Mouse (Mus musculus) embryonic fibroblast, embryonic 13.5 days (primary cell): ENCODE results near the gene Fam76a. TPM values are rescaled to one million over a fixed set of nuclear protein-coding genes. Genes with fewer than 3 reads are reported as not detected.

Source experiments
- H3K27ac ChIP-seq: 2 replicates; pipeline ENCODE4 v1.5.1; 2012; ENCODE audit warnings: low read length, control low read depth, inconsistent platforms; ENCODE audit not compliant: insufficient read depth
- H3K4me1 ChIP-seq: 2 replicates; pipeline ENCODE4 v1.6.1; 2011; ENCODE audit warnings: low read length; ENCODE audit not compliant: control insufficient read depth, insufficient read depth
- H3K4me3 ChIP-seq: 2 replicates; pipeline ENCODE4 v1.5.1; 2011; ENCODE audit warnings: mild to moderate bottlenecking, control low read depth, low read length; ENCODE audit not compliant: insufficient read depth
- CTCF ChIP-seq: IDR thresholded peaks from 2 replicates; pipeline ENCODE4 v1.5.1; 2011; ENCODE audit warnings: mild to moderate bottlenecking, control low read depth, low read length, moderate library complexity, borderline replicate concordance; ENCODE audit not compliant: insufficient read depth
- POLR2A ChIP-seq: IDR thresholded peaks from 2 replicates; pipeline ENCODE4 v1.6.1; 2011; ENCODE audit warnings: low read depth, mild to moderate bottlenecking, control low read depth, low read length, moderate library complexity
- polyA plus RNA-seq: library from polyadenylated mRNA; stranded (reverse); fragments of >200 nt; gene quantifications from 2 replicates; pipeline ENCODE4 v1.2.4, GENCODE M21; 2011; ENCODE audit warnings: low read depth; ENCODE audit not compliant: missing spikeins, insufficient read length

Fam76a gene
- 33.5 and 38.8 TPM in 2 replicates for polyA plus RNA-seq

- H3K27ac ChIP-seq = peak within 1 kb of the TSS; percentile 44; the same call in 1 of the 2 replicates
- peak; percentile 91 for TF ChIP-seq POLR2A
- TF ChIP-seq CTCF = no peak
- peak within 1 kb of the TSS; percentile 92 for H3K4me3 ChIP-seq
- peaks cover 4% of the 10 kb centered on the region for H3K4me1 ChIP-seq
These were observed at the start of gene Fam76a for GRCm38 (mm10) chr4:132922558-132923008. TSS of gene Fam76a (minus strand) at chr4:132922558.

- Histone ChIP-seq H3K4me3 (no peak overlapping the region), H3K4me1 (0 out of 2 replicates have a peak, but pooled peaks cover 3% of the 10 kb centered on the region), H3K27ac (no peak overlapping the region)
- TF ChIP-seq CTCF (no peak), POLR2A (no peak)
These were observed 49.7 kb upstream of the Fam76a start for GRCm38 (mm10) chr4:132972101-132972500.

GRCm38 (mm10) chr4:132971601-132972000 lies 49.2 kb upstream of the Fam76a start:
- Histone ChIP-seq H3K4me3 (no peak overlapping the region), H3K4me1 (0 out of 2 replicates have a peak, but pooled peaks cover 3% of the 10 kb centered on the region), H3K27ac (no peak overlapping the region)
- TF ChIP-seq POLR2A (no peak), CTCF (no peak)

GRCm38 (mm10) chr4:132968105-132968938 lies 46.0 kb upstream of the Fam76a start:
- 0 out of 2 replicates have a peak, but pooled peaks cover 3% of the 10 kb centered on the region for H3K4me1 ChIP-seq
- H3K4me3 ChIP-seq = no peak overlapping the region
- no peak overlapping the region for H3K27ac ChIP-seq
- TF ChIP-seq POLR2A (no peak), CTCF (no peak)

GRCm38 (mm10) chr4:132964473-132964872 lies 42.1 kb upstream of the Fam76a start:
- no peak overlapping the region for H3K27ac ChIP-seq
- no peak for TF ChIP-seq POLR2A
- no peak for TF ChIP-seq CTCF
- H3K4me1 ChIP-seq = 0 out of 2 replicates have a peak, but pooled peaks cover 3% of the 10 kb centered on the region
- no peak overlapping the region for H3K4me3 ChIP-seq

GRCm38 (mm10) chr4:132964064-132964463 lies 41.7 kb upstream of the Fam76a start:
- Histone ChIP-seq H3K27ac (no peak overlapping the region), H3K4me3 (no peak overlapping the region), H3K4me1 (peaks cover 7% of the 10 kb centered on the region)
- TF ChIP-seq POLR2A (no peak), CTCF (no peak)

GRCm38 (mm10) chr4:132963436-132963835 lies 41.1 kb upstream of the Fam76a start:
- no peak overlapping the region for H3K27ac ChIP-seq
- no peak overlapping the region for H3K4me3 ChIP-seq
- peaks cover 8% of the 10 kb centered on the region for H3K4me1 ChIP-seq
- TF ChIP-seq CTCF (no peak), POLR2A (no peak)

GRCm38 (mm10) chr4:132962628-132963027 lies 40.3 kb upstream of the Fam76a start:
- TF ChIP-seq POLR2A = no peak
- TF ChIP-seq CTCF = no peak
- H3K4me1 ChIP-seq = peaks cover 6% of the 10 kb centered on the region
- H3K27ac ChIP-seq = no peak overlapping the region
- H3K4me3 ChIP-seq = no peak overlapping the region

GRCm38 (mm10) chr4:132961866-132962265 lies 39.5 kb upstream of the Fam76a start:
- TF ChIP-seq POLR2A (no peak), CTCF (no peak)
- Histone ChIP-seq H3K4me1 (peaks cover 6% of the 10 kb centered on the region), H3K4me3 (no peak overlapping the region), H3K27ac (no peak overlapping the region)
